Mouse (Mus musculus): ENCODE results near the gene Thrsp.

GRCm38 (mm10) chr7:97414426-97414825, 3.1 kb downstream of the Thrsp start:
- no peak for TF ChIP-seq GATA1 (IDR thresholded peaks at IDR 0.05; ENCODE audit: low read length)
- no peak for TF ChIP-seq TAL1 (IDR thresholded peaks at IDR 0.05; ENCODE audit: low read length)

All from erythroblast, embryonic 14.5 days (primary cell).